Mouse (Mus musculus) kidney, adult 11 months (tissue): ENCODE results near the gene Grm4.

Experiments
- DNase-seq: peaks from one replicate; pipeline ENCODE4 v3.0.0; 2022

The Grm4 gene

DNA sequence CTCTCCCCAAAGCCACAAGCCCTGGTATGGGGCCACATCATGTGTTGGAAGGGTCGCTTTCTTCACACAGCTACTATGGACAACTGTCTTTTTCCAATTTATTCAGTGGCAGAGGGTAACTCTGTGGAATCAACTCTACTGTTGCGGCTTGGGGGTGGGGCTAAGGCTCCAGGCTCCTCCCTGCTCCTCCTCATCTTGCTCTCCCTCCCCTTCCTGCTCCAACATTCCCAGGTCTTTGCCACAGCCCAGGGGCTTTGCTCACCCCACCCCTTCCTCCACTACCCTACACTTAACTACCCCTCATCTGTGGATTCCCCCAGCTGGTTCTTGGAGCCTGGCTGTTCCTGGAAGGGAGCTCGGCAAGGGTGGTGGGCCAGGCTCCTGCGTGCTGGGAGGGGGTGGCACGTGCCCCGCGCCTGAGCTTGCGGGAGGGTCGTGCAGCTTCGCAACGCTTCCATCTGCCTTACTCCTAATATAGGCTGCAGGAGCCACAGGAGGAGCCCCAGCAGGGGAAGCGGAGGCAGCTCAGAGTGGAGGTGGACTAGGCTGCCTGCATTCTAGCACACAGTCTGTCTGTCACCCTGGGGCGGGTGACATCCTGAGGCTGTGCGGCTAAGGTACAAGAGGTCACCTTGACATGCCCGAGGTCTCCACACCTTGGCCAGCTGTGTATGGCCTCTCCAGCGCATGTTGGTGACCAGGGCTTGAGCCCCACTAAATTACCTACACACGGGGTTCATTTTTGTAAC lies 135.5 kb downstream of the Grm4 start:
- DNase-seq: no peak

DNA sequence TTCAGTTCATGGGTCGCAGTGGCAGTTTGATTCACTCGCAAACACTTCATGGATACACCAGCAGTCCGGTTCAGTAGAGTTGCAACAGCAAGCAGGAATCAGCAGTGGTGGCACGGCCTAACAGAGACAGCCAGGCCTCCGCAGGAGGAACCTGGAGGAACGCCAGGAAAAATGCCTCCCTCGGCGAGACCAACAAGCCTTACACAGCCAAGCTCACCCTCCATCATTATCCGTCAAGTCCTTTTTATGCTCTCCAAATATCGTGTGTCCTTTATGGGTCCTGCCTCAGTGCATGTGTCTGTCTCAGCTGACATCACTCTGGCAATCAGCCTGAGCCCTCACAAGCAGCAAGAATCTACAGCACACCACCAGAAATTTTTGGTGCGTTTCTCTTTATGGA lies 138.3 kb downstream of the Grm4 start:
- no peak for DNase-seq

DNA sequence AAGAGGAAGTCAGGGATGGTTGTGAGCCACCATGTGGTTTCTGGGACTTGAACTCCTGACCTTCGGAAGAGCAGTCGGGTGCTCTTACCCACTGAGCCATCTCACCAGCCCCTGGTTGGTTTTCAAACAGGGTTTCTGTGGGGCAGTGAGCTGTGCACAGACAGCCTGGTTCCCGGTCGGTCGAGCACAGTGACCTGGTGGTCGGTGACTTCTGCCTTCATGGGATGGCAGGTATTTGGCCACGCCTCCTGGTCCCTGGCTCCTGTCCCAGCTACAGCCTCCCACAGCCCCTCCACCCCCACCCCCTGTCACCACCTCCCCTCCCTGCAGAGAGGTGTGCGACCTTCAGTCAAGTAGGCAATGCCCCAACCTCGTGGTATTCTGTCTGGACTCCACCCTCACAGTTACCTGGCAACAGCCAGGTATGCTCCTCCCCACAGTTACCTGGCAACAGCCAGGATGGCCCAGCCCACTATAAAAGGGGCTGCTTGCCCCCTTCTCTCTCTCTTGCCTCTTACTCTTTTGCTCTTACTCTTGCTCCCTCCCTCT lies 140.2 kb downstream of the Grm4 start:
- DNase-seq: peak; percentile 5

- DNase-seq: no peak
These were observed 142.2 kb downstream of the Grm4 start for GRCm38 (mm10) chr17:27378977-27379376.

DNA sequence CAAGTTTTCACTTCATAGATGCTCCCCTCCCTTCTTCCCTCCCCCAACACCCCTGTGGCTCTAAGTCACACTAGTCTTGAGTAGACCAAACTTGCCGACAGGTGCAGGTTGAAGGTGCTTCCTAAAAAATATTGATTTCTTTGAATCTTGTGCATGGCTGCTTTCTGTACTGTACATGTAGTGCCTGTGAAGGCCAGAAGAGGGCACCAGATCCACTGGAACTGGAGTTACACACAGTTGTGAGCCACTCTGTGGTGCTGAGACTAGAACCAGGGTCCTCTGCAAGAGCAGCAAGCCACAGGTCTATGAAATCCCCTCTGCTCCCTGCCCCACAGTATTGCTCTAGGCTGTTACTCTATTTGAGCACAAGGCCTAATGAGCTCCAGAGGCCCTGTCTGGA lies 144.1 kb downstream of the Grm4 start:
- DNase-seq: no peak

DNA sequence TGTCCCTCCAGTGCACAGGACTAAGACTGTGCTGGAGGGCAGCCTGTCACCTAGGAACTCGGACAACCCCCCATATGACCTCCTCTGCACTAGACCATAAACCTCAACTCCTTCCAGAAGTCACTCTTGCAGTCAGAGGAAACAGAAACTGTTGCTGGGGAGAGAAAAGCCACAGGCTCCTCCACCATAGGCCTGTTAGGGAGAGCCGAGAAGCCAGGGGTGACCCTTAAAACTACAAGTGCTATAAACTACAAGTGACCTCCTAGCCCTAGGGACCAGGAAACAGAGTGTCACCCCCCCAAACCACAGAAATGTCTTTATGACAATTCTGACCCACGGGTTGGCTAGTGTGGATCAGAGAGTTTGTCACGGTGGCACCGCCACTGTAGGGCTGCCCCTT lies 145.7 kb downstream of the Grm4 start:
- DNase-seq: no peak
